ENCODE assay signal across 17 mouse cellular contexts in the genomic region with DNA sequence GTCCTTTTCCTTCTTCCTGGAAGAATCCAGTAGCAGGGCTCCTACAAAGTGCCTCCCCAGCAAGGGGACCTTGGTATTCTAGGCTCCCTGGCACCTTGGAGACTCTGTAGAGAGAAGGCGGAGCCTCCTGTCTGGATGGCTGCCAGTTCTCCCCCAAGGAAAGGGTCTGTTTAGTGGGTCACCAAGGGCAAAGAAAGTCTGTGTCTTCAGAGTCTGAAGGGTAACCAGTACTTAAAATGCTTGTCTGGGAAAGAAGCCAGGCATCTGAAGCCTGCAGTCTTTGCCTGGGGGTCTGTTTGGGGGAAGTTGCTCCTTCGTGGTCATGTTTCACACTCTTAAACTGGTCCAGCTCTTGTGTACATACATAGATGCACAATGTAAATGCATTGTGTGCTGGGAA. TPM values are rescaled to one million over a fixed set of nuclear protein-coding genes. Genes with fewer than 3 reads are reported as not detected.
DNase-seq lines count a peak whose midpoint lies in the region; ATAC-seq and TF ChIP-seq lines count a peak whose summit lies in the region.
"Had no signal": no experiment of that assay in that cellular context is flagged by ENCODE, and none has a peak within 500 bp of the region (broad histone marks: within the 10 kb centered on the region; RNA-seq: fewer than 3 reads in every experiment).

No protein-coding gene starts in this region.

- peak overlapping the region; percentile 48; the same call in 1 of the 2 replicates for H3K27ac ChIP-seq in forebrain, embryonic 13.5 days
- no peak overlapping the region for H3K27ac ChIP-seq in forebrain, embryonic 16.5 days (ENCODE audit: low read length)
- no peak overlapping the region for H3K27ac ChIP-seq in hindbrain, postnatal 0 days
- H3K27ac ChIP-seq in hindbrain, embryonic 14.5 days = no peak overlapping the region
- peak overlapping the region; percentile 58; the same call in 1 of the 2 replicates for H3K27ac ChIP-seq in stomach, embryonic 14.5 days (ENCODE audit: low read length)
- no peak overlapping the region for H3K27ac ChIP-seq in stomach, postnatal 0 days (replicated peaks)
- H3K27ac ChIP-seq in stomach, embryonic 15.5 days = peak overlapping the region; percentile 48; the same call in 1 of the 2 replicates
- H3K27ac ChIP-seq: liver, embryonic 12.5 days had no signal

- peaks cover 79% of the 10 kb centered on the region for H3K4me1 ChIP-seq in forebrain, embryonic 13.5 days
- H3K4me1 ChIP-seq in forebrain, embryonic 16.5 days (replicated peaks; ENCODE audit: control insufficient read depth, insufficient read depth, low read length) = peaks cover 82% of the 10 kb centered on the region
- peaks cover 56% of the 10 kb centered on the region for H3K4me1 ChIP-seq in hindbrain, postnatal 0 days (ENCODE audit: insufficient read depth, low read length)
- H3K4me1 ChIP-seq in hindbrain, embryonic 14.5 days (replicated peaks; ENCODE audit: control insufficient read depth, insufficient read depth, low read length) = peaks cover 86% of the 10 kb centered on the region
- H3K4me1 ChIP-seq in stomach, embryonic 14.5 days (ENCODE audit: control insufficient read depth, insufficient read depth, low read length) = peaks cover 54% of the 10 kb centered on the region
- no peaks in the 10 kb centered on the region; the same call in 1 of the 2 replicates for H3K4me1 ChIP-seq in stomach, postnatal 0 days (replicated peaks; ENCODE audit: control insufficient read depth, insufficient read depth)
- H3K4me1 ChIP-seq in stomach, embryonic 15.5 days = peaks cover 26% of the 10 kb centered on the region
- H3K4me1 ChIP-seq: liver, embryonic 12.5 days had no signal

- H3K4me2 ChIP-seq in forebrain, embryonic 13.5 days = no peak overlapping the region
- H3K4me2 ChIP-seq in forebrain, embryonic 16.5 days (ENCODE audit: low read length) = no peak overlapping the region
- H3K4me2 ChIP-seq in hindbrain, postnatal 0 days (ENCODE audit: low read depth, low read length) = no peak overlapping the region
- H3K4me2 ChIP-seq in hindbrain, embryonic 14.5 days (replicated peaks) = no peak overlapping the region
- no peak overlapping the region for H3K4me2 ChIP-seq in stomach, embryonic 14.5 days (replicated peaks; ENCODE audit: low read depth, low read length)
- H3K4me2 ChIP-seq in stomach, postnatal 0 days (replicated peaks; ENCODE audit: low read depth) = no peak overlapping the region
- H3K4me2 ChIP-seq in stomach, embryonic 15.5 days = no peak overlapping the region
- H3K4me2 ChIP-seq: liver, embryonic 12.5 days; midbrain, embryonic 11.5 days had no signal

- ATAC-seq in forebrain, embryonic 13.5 days = no peak
- no peak; the same call in 1 of the 2 replicates for ATAC-seq in forebrain, embryonic 16.5 days
- ATAC-seq in hindbrain, postnatal 0 days = no peak
- ATAC-seq in hindbrain, embryonic 14.5 days (ENCODE audit: low FRiP score) = no peak
- peak; percentile 42; the same call in 1 of the 2 replicates for ATAC-seq in stomach, embryonic 14.5 days (ENCODE audit: insufficient number of reproducible peaks, insufficient read depth, low FRiP score, low read depth)
- no peak for ATAC-seq in stomach, postnatal 0 days (ENCODE audit: low FRiP score, low TSS enrichment)
- ATAC-seq in stomach, embryonic 15.5 days (ENCODE audit: insufficient read depth, low FRiP score, low read depth) = no peak
- ATAC-seq: activated CD4-positive, CD25-positive, alpha-beta regulatory T cell, adult 4 months; liver, embryonic 12.5 days had no signal

- H3K36me3 ChIP-seq in forebrain, embryonic 13.5 days (ENCODE audit: poor library complexity, severe bottlenecking) = peaks cover 11% of the 10 kb centered on the region; the same call in 1 of the 2 replicates
- H3K36me3 ChIP-seq in forebrain, embryonic 16.5 days (ENCODE audit: control insufficient read depth, insufficient read depth) = peaks cover 6% of the 10 kb centered on the region; the same call in 1 of the 2 replicates
- H3K36me3 ChIP-seq in hindbrain, postnatal 0 days (ENCODE audit: insufficient read depth, low read length) = no peaks in the 10 kb centered on the region
- peaks cover 11% of the 10 kb centered on the region; the same call in 1 of the 2 replicates for H3K36me3 ChIP-seq in hindbrain, embryonic 14.5 days (replicated peaks; ENCODE audit: control insufficient read depth, insufficient read depth)
- 0 out of 2 replicates have a peak, but pooled peaks cover 5% of the 10 kb centered on the region for H3K36me3 ChIP-seq in stomach, embryonic 14.5 days (ENCODE audit: control insufficient read depth, insufficient read depth, low read length)
- no peaks in the 10 kb centered on the region for H3K36me3 ChIP-seq in stomach, postnatal 0 days (ENCODE audit: control insufficient read depth, insufficient read depth, low read length)
- no peaks in the 10 kb centered on the region for H3K36me3 ChIP-seq in stomach, embryonic 15.5 days
- H3K36me3 ChIP-seq: liver, embryonic 12.5 days had no signal

- no peak overlapping the region for H3K4me3 ChIP-seq in forebrain, embryonic 13.5 days
- no peak overlapping the region for H3K4me3 ChIP-seq in forebrain, embryonic 16.5 days (replicated peaks; ENCODE audit: low read length)
- H3K4me3 ChIP-seq in hindbrain, postnatal 0 days (ENCODE audit: low read length) = no peak overlapping the region
- no peak overlapping the region for H3K4me3 ChIP-seq in hindbrain, embryonic 14.5 days (replicated peaks; ENCODE audit: low read length)
- H3K4me3 ChIP-seq in stomach, embryonic 14.5 days (ENCODE audit: low read depth, low read length) = no peak overlapping the region
- H3K4me3 ChIP-seq in stomach, postnatal 0 days (ENCODE audit: low read depth, low read length) = no peak overlapping the region
- H3K4me3 ChIP-seq in stomach, embryonic 15.5 days (replicated peaks) = no peak overlapping the region
- H3K4me3 ChIP-seq: liver, embryonic 12.5 days; myocyte had no signal

- TF ChIP-seq CTCF in hindbrain, postnatal 0 days (IDR thresholded peaks at IDR 0.05; ENCODE audit: low read depth) = no peak
- TF ChIP-seq CTCF in stomach, postnatal 0 days (IDR thresholded peaks at IDR 0.05; ENCODE audit: low read depth) = no peak

- no peaks in the 10 kb centered on the region for H3K9me3 ChIP-seq in forebrain, embryonic 13.5 days (replicated peaks)
- no peaks in the 10 kb centered on the region for H3K9me3 ChIP-seq in forebrain, embryonic 16.5 days (ENCODE audit: control insufficient read depth, low read length)
- no peaks in the 10 kb centered on the region for H3K9me3 ChIP-seq in hindbrain, postnatal 0 days (ENCODE audit: low read length)
- no peaks in the 10 kb centered on the region for H3K9me3 ChIP-seq in hindbrain, embryonic 14.5 days (ENCODE audit: control insufficient read depth, low read length)
- no peaks in the 10 kb centered on the region for H3K9me3 ChIP-seq in stomach, embryonic 14.5 days (ENCODE audit: control insufficient read depth, low read depth, low read length)
- no peaks in the 10 kb centered on the region for H3K9me3 ChIP-seq in stomach, postnatal 0 days (ENCODE audit: control insufficient read depth, low read length)
- no peaks in the 10 kb centered on the region for H3K9me3 ChIP-seq in stomach, embryonic 15.5 days
- H3K9me3 ChIP-seq: liver, embryonic 12.5 days had no signal

- no peak overlapping the region; the same call in 1 of the 2 replicates for H3K9ac ChIP-seq in forebrain, embryonic 13.5 days
- H3K9ac ChIP-seq in forebrain, embryonic 16.5 days (replicated peaks; ENCODE audit: low read depth, low read length) = no peak overlapping the region
- no peak overlapping the region for H3K9ac ChIP-seq in hindbrain, postnatal 0 days (replicated peaks; ENCODE audit: low read length)
- no peak overlapping the region for H3K9ac ChIP-seq in hindbrain, embryonic 14.5 days
- no peak overlapping the region for H3K9ac ChIP-seq in stomach, embryonic 14.5 days (replicated peaks; ENCODE audit: low read depth, low read length)
- no peak overlapping the region for H3K9ac ChIP-seq in stomach, postnatal 0 days (ENCODE audit: low read length)
- no peak overlapping the region for H3K9ac ChIP-seq in stomach, embryonic 15.5 days
- H3K9ac ChIP-seq: liver, embryonic 12.5 days had no signal

- no peaks in the 10 kb centered on the region for H3K27me3 ChIP-seq in forebrain, embryonic 13.5 days
- no peaks in the 10 kb centered on the region for H3K27me3 ChIP-seq in forebrain, embryonic 16.5 days (replicated peaks; ENCODE audit: control insufficient read depth, insufficient read depth, low read length)
- H3K27me3 ChIP-seq in hindbrain, postnatal 0 days (ENCODE audit: insufficient read depth, low read length) = no peaks in the 10 kb centered on the region
- no peaks in the 10 kb centered on the region for H3K27me3 ChIP-seq in hindbrain, embryonic 14.5 days (ENCODE audit: control insufficient read depth, insufficient read depth, low read length)
- H3K27me3 ChIP-seq in stomach, embryonic 14.5 days (ENCODE audit: control insufficient read depth, insufficient read depth, low read length) = no peaks in the 10 kb centered on the region
- H3K27me3 ChIP-seq in stomach, postnatal 0 days (ENCODE audit: control insufficient read depth, insufficient read depth, low read length) = no peaks in the 10 kb centered on the region
- H3K27me3 ChIP-seq in stomach, embryonic 15.5 days (replicated peaks) = no peaks in the 10 kb centered on the region

- WGBS in forebrain, embryonic 13.5 days = 68% methylated on average over 2 of the region's 2 CpGs
- 45% methylated on average over 2 of the region's 2 CpGs for WGBS in forebrain, embryonic 16.5 days
- 46% methylated on average over 2 of the region's 2 CpGs for WGBS in hindbrain, postnatal 0 days
- 68% methylated on average over 2 of the region's 2 CpGs for WGBS in hindbrain, embryonic 14.5 days
- 42% methylated on average over 2 of the region's 2 CpGs for WGBS in stomach, embryonic 14.5 days
- WGBS in stomach, postnatal 0 days = 52% methylated on average over 2 of the region's 2 CpGs
- 42% methylated on average over 2 of the region's 2 CpGs for WGBS in stomach, embryonic 15.5 days

- TF ChIP-seq EP300 in stomach, postnatal 0 days (optimal IDR thresholded peaks at IDR 0.05) = no peak

- DNase-seq in hindbrain, postnatal 0 days (ENCODE audit: low spot score) = peak; percentile 36
- no peak for DNase-seq in hindbrain, embryonic 14.5 days (ENCODE audit: low spot score)
- DNase-seq in stomach, postnatal 0 days (ENCODE audit: low spot score) = no peak
- DNase-seq in layer of hippocampus, postnatal 36 days = no peak
- DNase-seq: adrenal gland, postnatal 36 days; cerebellum, postnatal 14 days; gastrocnemius, postnatal 14 days; kidney, postnatal 14 days; layer of hippocampus, adult 9-11 months had no signal

RNA-seq across cellular contexts. Expression of a gene that starts 29.3 kb away (rescaled TPM):
- 30.6 and 33.3 TPM in 2 replicates for polyA plus RNA-seq in forebrain, embryonic 13.5 days (2015; fragmentation: Nextera tagmentation; extraction: Ambion mirVana)
- polyA plus RNA-seq in forebrain, embryonic 16.5 days (2015; fragmentation: Nextera tagmentation; extraction: Ambion mirVana) = 48.6 and 62.6 TPM in 2 replicates
- total RNA-seq in hindbrain, postnatal 0 days (2014; rRNA removed) = 90.0 and 106 TPM in 2 replicates
- polyA plus RNA-seq in hindbrain, postnatal 0 days (2015; fragmentation: Nextera tagmentation; extraction: Ambion mirVana) = 38.6 and 39.9 TPM in 2 replicates
- 56.2 and 60.2 TPM in 2 replicates for polyA plus RNA-seq in hindbrain, embryonic 14.5 days (2014; fragmentation: Nextera tagmentation; extraction: Ambion mirVana)
- 25.6 and 25.8 TPM in 2 replicates for polyA plus RNA-seq in stomach, embryonic 14.5 days (2014; fragmentation: Nextera tagmentation; extraction: Ambion mirVana)
- polyA plus RNA-seq in stomach, postnatal 0 days (2015; fragmentation: Nextera tagmentation; extraction: Ambion mirVana) = 3.7 and 3.9 TPM in 2 replicates
- polyA plus RNA-seq in stomach, embryonic 15.5 days (2015; fragmentation: Nextera tagmentation; extraction: Ambion mirVana) = 11.0 and 14.5 TPM in 2 replicates
- total RNA-seq in layer of hippocampus, postnatal 36 days (2021) = 10 to 100 TPM; 64.6 to 75.1 TPM

Comparison
In these comparisons a context has a peak if more than half of its experiments do, and no peak if none do; other contexts are left out.
1. H3K27ac ChIP-seq: peak in forebrain, embryonic 13.5 days (single experiment), stomach, embryonic 14.5 days (single experiment) and stomach, embryonic 15.5 days (single experiment); none in forebrain, embryonic 16.5 days (single experiment), hindbrain, postnatal 0 days (single experiment), hindbrain, embryonic 14.5 days (single experiment) and stomach, postnatal 0 days (single experiment).